Mouse (Mus musculus) thymus, adult 2 months (tissue): ENCODE results near the gene Camkv.

Source experiments
- CTCF ChIP-seq: fragments of 200-500 bp; IDR thresholded peaks from 2 replicates; pipeline ENCODE4 v1.5.1; 2012; ENCODE audit warnings: mild to moderate bottlenecking, control low read depth, low read length, moderate library complexity, borderline replicate concordance; ENCODE audit not compliant: control insufficient read depth, poor library complexity, insufficient read depth; ENCODE audit errors: extremely low read depth
- POLR2A ChIP-seq: fragments of 200-500 bp; IDR thresholded peaks from 2 replicates; pipeline ENCODE4 v1.6.1; 2012; ENCODE audit warnings: mild to moderate bottlenecking, low read length, control low read depth, moderate library complexity; ENCODE audit not compliant: control insufficient read depth, poor library complexity, insufficient read depth; ENCODE audit errors: extremely low read depth

GRCm38 (mm10) chr9:107910025-107910769, 25.3 kb upstream of the Camkv start:
- TF ChIP-seq CTCF (no peak), POLR2A (no peak)
